Mouse (Mus musculus) kidney, embryonic 15.5 days (tissue): Measurements from ENCODE around the gene Hk1. TPM values are rescaled to one million over a fixed set of nuclear protein-coding genes. Genes with fewer than 3 reads are reported as not detected.

Experiments
- ATAC-seq: fragments of 200-750 bp; cut with Nextera tagmentation; replicated peaks from 2 replicates; pipeline ENCODE4 v1.8.0; 2017; ENCODE audit warnings: moderate TSS enrichment; ENCODE audit not compliant: low FRiP score
- H3K27ac ChIP-seq: fragments of 300-500 bp; sonication (generic); 2 replicates; pipeline ENCODE4 v1.5.1; 2015; ENCODE audit warnings: mild to moderate bottlenecking, inconsistent platforms
- H3K27me3 ChIP-seq: fragments of 300-500 bp; sonication (generic); 2 replicates; pipeline ENCODE4 v1.6.1; 2015; ENCODE audit warnings: inconsistent platforms
- H3K36me3 ChIP-seq: fragments of 300-500 bp; sonication (generic); 2 replicates; pipeline ENCODE4 v1.6.1; 2015; ENCODE audit warnings: inconsistent platforms
- H3K4me1 ChIP-seq: fragments of 300-500 bp; sonication (generic); 2 replicates; pipeline ENCODE4 v1.6.1; 2015; ENCODE audit warnings: inconsistent platforms
- H3K4me2 ChIP-seq: fragments of 300-500 bp; sonication (generic); 2 replicates; pipeline ENCODE4 v1.6.1; 2015; ENCODE audit warnings: moderate library complexity, mild to moderate bottlenecking, inconsistent platforms
- H3K4me3 ChIP-seq: fragments of 300-500 bp; sonication (generic); replicated peaks from 2 replicates; pipeline ENCODE4 v1.5.1; 2015; ENCODE audit warnings: mild to moderate bottlenecking, inconsistent platforms
- H3K9ac ChIP-seq: fragments of 300-500 bp; sonication (generic); 2 replicates; pipeline ENCODE4 v1.6.1; 2015; ENCODE audit warnings: mild to moderate bottlenecking, inconsistent platforms
- H3K9me3 ChIP-seq: fragments of 300-500 bp; sonication (generic); replicated peaks from 2 replicates; pipeline ENCODE4 v1.6.1; 2016; ENCODE audit warnings: inconsistent platforms
- WGBS: fragments of 180-500 bp; shearing (Covaris S2); methylation state at CpG from one replicate; pipeline ENCODE4 v1.1.7; 2015; ENCODE audit warnings: mixed read lengths; 5-methylcytosine and 5-hydroxymethylcytosine counted together
- polyA plus RNA-seq: library from polyadenylated mRNA; unstranded; fragments of >200 nt; fragmentation: Nextera tagmentation; extraction: Ambion mirVana; gene quantifications from 2 replicates; pipeline ENCODE4 v1.2.1, GENCODE M21; 2015

Hk1 gene
- polyA plus RNA-seq, 1 experiment from 2014 or later: 58.5 TPM

DNA sequence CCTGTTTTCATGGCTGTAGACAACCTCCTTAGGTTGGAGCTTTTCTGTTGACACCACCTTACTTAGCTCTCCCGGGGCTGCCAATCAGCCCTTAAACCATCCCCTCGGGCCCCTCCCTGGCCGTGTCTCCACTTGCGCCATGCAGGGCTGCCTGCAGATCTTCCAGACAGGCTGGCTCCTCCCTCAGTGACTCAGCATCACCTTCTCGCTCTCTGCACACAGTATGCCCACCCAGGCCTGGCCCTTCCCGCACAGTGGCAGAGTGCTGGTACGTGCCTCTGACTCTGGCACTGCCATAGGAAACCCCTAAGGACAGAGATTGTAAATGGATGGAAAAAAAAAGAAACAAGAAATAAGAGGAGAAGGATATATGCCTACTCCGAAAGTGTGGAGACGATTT, 96.9 kb downstream of the Hk1 start:
- H3K36me3 ChIP-seq: peaks cover 78% of the 10 kb centered on the region
- no peaks in the 10 kb centered on the region for H3K4me1 ChIP-seq
- H3K9ac ChIP-seq: no peak overlapping the region
- H3K4me3 ChIP-seq: no peak overlapping the region
- no peak for ATAC-seq
- WGBS: 62% methylated on average over 9 of the region's 9 CpGs
- H3K9me3 ChIP-seq: no peaks in the 10 kb centered on the region
- H3K27me3 ChIP-seq: no peaks in the 10 kb centered on the region
- no peak overlapping the region for H3K4me2 ChIP-seq
- H3K27ac ChIP-seq: no peak overlapping the region

DNA sequence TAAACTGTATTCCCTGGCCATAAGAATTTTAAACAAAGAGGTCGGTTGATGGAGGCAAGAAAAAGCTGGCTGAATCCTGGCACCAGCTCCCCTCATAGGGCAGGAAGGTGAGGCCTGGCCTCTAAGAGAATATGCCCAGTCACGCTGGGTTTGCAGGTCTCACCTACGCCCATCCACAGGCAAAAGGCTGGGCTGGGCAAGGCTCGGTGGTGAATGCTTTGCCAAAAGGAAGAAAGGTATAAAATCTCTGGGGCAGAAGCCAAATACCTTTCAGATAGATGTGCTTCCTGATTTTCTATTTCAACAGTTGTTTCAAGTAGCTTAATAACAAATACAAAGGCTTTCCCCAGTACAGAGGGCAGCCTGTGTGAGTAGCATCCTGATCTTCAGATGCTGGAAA, 100.0 kb downstream of the Hk1 start:
- ATAC-seq: no peak
- Histone ChIP-seq H3K4me3 (no peak overlapping the region), H3K27ac (no peak overlapping the region), H3K9me3 (no peaks in the 10 kb centered on the region), H3K27me3 (no peaks in the 10 kb centered on the region), H3K36me3 (peaks cover 64% of the 10 kb centered on the region), H3K4me1 (no peaks in the 10 kb centered on the region), H3K4me2 (no peak overlapping the region), H3K9ac (no peak overlapping the region)
- 88% methylated on average over 4 of the region's 4 CpGs for WGBS

DNA sequence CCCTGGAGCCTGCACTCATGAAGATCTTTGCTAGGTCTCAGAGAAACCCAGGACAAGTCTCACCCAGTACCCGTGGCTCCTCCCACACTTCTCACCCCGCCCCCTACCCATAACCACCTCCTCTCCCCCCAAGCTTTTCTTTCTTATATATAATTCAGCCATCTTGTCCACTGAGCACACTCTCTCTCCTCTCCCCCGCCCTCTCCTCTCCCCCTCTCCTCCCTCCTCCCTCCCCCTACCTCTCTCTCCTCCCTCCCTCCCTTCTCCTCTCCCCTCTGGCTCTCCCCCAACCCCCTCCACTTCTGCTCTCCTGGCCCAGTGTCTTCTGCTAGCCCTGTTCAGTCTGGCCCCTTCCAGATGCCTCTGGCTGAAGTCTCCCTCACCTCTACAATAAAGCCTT, 100.6 kb downstream of the Hk1 start:
- H3K27ac ChIP-seq: no peak overlapping the region
- ATAC-seq: no peak

DNA sequence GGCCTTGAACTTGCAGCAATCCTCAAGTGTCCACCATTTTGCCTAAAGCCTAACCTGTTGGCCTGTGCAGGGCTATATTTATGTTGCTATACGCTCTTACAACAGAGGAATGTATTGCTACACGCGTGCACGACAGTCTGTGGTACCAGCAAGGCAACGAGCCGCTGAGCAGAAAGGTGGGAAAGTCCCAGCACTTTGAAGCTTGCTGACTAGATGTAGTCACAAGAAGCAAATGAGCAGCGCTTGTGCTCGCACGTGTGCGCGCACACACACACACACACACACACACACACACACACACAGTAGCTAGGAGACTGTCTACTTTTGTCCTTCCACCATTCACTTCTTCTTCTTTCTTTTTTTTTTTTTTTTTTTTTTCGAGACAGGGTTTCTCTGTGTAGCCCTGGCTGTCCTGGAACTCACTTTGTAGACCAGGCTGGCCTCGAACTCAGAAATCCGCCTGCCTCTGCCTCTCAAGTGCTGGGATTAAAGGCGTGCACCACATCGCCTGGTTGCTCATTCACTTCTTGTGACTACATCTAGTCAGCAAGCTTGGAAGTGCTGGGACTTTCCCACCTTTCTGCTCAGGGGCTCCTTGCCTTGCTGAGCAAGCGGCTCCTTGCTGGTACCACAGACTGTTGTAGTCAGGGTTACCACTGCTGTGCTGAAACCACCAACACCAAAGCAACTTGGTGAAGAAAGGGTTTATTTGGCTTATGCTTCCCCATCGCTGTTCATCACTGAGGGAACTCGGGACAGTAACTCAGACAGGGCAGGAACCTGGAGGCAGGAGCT, 102.0 kb downstream of the Hk1 start:
- no peak for ATAC-seq
- H3K36me3 ChIP-seq: peaks cover 64% of the 10 kb centered on the region
- WGBS: 94% methylated on average over 18 of the region's 19 CpGs

More for the DNA sequence above, 100.6 kb downstream of the Hk1 start:
- Histone ChIP-seq H3K27me3 (no peaks in the 10 kb centered on the region), H3K36me3 (peaks cover 64% of the 10 kb centered on the region), H3K4me3 (no peak overlapping the region), H3K4me1 (no peaks in the 10 kb centered on the region), H3K9me3 (no peaks in the 10 kb centered on the region), H3K9ac (no peak overlapping the region), H3K4me2 (no peak overlapping the region)
- 69% methylated on average over 3 of the region's 3 CpGs for WGBS

DNA sequence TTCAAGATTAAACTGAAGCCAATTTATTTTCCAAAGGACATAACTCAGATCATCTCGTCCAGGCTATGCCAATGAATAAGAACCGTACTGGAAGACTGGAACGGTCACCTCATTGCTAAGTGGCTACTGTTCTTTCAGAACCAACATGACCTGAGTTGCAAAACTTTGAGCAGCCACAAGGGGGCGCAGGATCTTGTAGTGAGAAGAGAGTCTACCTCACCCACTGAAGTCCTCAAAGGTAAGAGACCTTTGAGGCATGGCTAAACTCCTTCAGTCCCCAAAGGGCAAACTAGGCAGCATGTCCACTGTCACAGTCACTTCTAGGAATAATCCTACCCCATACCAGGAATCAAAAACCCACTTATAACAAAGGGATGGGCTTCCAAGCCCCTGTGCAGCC, 104.5 kb downstream of the Hk1 start:
- no peak overlapping the region for H3K4me3 ChIP-seq
- WGBS: 34% methylated on average over 4 of the region's 4 CpGs
- no peak overlapping the region for H3K9ac ChIP-seq
- no peak for ATAC-seq
- H3K36me3 ChIP-seq: peaks cover 64% of the 10 kb centered on the region
- H3K4me2 ChIP-seq: no peak overlapping the region
- H3K27ac ChIP-seq: no peak overlapping the region
- H3K27me3 ChIP-seq: no peaks in the 10 kb centered on the region
- H3K9me3 ChIP-seq: no peaks in the 10 kb centered on the region
- no peaks in the 10 kb centered on the region for H3K4me1 ChIP-seq

More for the DNA sequence above, 102.0 kb downstream of the Hk1 start:
- H3K9ac ChIP-seq: no peak overlapping the region
- no peaks in the 10 kb centered on the region for H3K27me3 ChIP-seq
- H3K4me3 ChIP-seq: no peak overlapping the region
- H3K4me1 ChIP-seq: no peaks in the 10 kb centered on the region
- no peaks in the 10 kb centered on the region for H3K9me3 ChIP-seq
- no peak overlapping the region for H3K4me2 ChIP-seq
- no peak overlapping the region for H3K27ac ChIP-seq

DNA sequence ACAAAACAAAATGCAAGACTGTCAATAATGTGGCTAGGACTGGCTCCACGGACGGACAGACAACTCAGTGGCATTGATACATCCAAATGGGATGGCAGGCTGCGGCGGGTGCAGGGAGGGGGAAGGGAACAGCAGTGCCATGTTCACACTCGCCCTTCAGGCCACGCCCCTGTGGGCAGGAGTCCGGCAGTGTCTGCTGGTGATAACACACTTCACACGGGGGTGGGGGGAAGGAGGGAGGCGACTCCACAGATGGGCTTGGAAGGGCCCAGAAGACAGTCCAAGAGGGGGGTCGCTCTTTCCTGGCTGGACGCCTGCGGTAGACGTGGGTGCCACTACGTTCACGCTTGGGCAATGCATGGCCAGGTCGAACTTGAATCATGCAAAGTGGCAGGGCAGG, 110.4 kb downstream of the Hk1 start:
- ATAC-seq: no peak

DNA sequence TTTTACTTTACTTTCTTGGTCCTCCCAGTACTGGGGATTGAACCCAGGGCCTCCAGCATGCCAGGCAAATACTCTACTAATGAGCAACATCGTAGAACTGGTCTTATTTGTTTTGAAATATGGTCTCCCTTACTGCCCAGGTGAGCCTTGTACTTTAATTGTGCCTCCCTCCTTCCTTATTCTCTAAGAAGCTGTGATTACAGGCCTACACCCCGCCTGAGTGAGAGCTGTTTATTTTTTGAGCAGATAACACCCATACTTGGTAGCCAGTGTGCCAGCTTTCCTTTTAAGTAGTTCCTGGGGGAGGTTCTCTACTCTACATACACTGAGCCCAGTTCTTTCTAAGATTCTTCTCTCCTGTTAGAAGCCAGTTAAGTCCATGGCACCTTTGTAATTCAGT, 115.4 kb downstream of the Hk1 start:
- Histone ChIP-seq H3K27ac (no peak overlapping the region), H3K9ac (no peak overlapping the region)
- ATAC-seq: no peak

More for the DNA sequence above, 110.4 kb downstream of the Hk1 start:
- Histone ChIP-seq H3K4me3 (no peak overlapping the region), H3K27ac (no peak overlapping the region), H3K36me3 (peaks cover 61% of the 10 kb centered on the region), H3K9me3 (no peaks in the 10 kb centered on the region), H3K4me2 (no peak overlapping the region), H3K4me1 (no peaks in the 10 kb centered on the region), H3K27me3 (no peaks in the 10 kb centered on the region), H3K9ac (no peak overlapping the region)
- WGBS: 79% methylated on average over 16 of the region's 16 CpGs

DNA sequence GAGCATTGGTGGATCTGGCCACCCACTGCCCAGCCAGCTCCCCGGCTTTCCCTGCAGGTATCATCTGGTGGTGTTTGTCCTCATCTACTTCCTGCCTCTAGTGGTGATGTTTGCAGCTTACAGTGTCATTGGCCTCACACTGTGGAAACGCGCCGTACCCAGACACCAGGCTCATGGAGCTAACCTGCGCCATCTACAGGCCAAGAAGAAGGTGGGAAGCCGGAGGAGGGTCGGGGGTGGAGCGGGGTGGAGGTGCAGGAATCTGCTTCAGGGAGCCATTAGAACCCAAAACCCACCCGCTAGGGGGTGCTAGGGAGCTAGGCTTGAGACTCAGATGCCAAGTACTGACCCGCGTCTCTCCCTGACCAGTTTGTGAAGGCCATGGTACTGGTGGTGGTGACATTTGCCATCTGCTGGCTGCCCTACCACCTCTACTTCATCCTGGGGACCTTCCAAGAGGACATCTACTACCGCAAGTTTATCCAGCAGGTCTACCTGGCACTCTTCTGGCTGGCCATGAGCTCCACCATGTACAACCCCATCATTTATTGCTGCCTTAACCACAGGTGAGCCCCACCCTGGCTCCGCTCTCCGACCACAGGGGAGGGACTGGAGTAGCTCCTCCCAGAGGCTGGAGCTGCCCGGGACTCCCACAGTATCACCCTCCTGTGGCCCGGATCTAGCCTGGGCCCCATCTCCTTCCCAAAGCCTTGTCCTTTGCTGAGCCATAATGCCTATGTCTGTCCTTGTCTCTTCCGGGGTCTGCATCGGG, 118.4 kb downstream of the Hk1 start:
- Histone ChIP-seq H3K36me3 (no peaks in the 10 kb centered on the region), H3K27me3 (no peaks in the 10 kb centered on the region), H3K9ac (no peak overlapping the region), H3K4me3 (no peak overlapping the region), H3K4me2 (no peak overlapping the region), H3K27ac (no peak overlapping the region), H3K9me3 (no peaks in the 10 kb centered on the region), H3K4me1 (peaks cover 8% of the 10 kb centered on the region)
- peak; percentile 75 for ATAC-seq
- WGBS: 15% methylated on average over 18 of the region's 18 CpGs

More for the DNA sequence above, 115.4 kb downstream of the Hk1 start:
- H3K36me3 ChIP-seq: peaks cover 13% of the 10 kb centered on the region
- 50% methylated on average over 2 of the region's 2 CpGs for WGBS
- no peaks in the 10 kb centered on the region for H3K9me3 ChIP-seq
- H3K4me3 ChIP-seq: no peak overlapping the region
- H3K4me2 ChIP-seq: no peak overlapping the region
- no peaks in the 10 kb centered on the region for H3K27me3 ChIP-seq
- peaks cover 8% of the 10 kb centered on the region for H3K4me1 ChIP-seq

DNA sequence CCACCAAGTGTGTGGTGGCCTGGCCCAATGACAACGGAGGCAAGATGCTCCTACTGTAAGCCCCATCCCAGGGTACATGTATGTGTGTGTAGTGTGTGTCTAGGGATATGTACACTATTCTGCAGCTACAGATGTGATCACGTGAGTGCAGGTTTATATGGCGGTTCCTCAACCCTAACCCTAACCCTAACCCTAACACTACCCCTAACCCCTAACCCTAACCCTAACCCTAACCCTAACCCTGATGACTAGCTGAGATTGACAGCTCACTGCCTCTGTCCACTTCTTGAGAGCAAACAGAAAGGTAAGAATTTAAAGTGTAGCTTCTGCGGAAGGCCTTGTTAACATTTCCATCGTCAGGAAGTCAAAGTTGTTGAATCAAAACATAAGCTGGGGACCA, 121.4 kb downstream of the Hk1 start:
- Histone ChIP-seq H3K36me3 (no peaks in the 10 kb centered on the region), H3K27ac (no peak overlapping the region), H3K9ac (no peak overlapping the region), H3K4me3 (no peak overlapping the region), H3K27me3 (no peaks in the 10 kb centered on the region), H3K4me1 (peaks cover 8% of the 10 kb centered on the region), H3K9me3 (no peaks in the 10 kb centered on the region), H3K4me2 (no peak overlapping the region)
- WGBS: 90% methylated on average over 5 of the region's 5 CpGs
- ATAC-seq: no peak

DNA sequence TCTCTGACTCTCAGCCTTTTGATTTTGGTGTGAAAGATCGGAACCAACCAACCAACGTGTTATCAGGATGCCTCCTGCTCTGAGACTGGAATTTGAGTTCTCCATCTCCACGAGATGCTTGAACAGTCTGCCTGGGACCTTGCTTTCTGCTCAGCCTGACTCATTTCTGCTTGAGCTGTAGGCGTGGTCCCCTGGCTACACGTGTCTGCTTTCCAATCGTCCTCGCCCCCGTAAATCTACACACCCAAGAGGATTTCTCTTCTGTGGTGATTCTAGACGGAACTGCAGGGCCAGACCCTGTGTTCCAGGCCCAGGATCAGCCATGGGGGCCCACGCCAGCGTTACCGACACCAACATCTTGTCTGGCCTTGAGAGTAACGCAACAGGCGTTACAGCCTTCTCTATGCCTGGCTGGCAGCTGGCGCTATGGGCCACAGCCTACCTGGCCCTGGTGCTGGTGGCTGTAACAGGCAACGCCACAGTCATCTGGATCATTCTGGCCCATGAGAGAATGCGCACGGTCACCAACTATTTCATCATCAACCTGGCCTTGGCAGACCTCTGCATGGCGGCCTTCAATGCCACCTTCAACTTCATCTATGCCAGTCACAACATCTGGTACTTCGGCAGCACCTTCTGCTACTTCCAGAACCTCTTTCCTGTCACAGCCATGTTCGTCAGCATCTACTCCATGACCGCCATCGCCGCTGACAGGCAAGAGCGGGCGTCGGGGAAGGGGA, 127.0 kb downstream of the Hk1 start:
- ATAC-seq: no peak
- peaks cover 7% of the 10 kb centered on the region for H3K4me1 ChIP-seq
- no peaks in the 10 kb centered on the region for H3K9me3 ChIP-seq
- no peaks in the 10 kb centered on the region for H3K27me3 ChIP-seq
- WGBS: 82% methylated on average over 27 of the region's 27 CpGs
- no peak overlapping the region for H3K27ac ChIP-seq
- H3K4me2 ChIP-seq: no peak overlapping the region
- H3K36me3 ChIP-seq: no peaks in the 10 kb centered on the region
- no peak overlapping the region for H3K9ac ChIP-seq
- no peak overlapping the region for H3K4me3 ChIP-seq

DNA sequence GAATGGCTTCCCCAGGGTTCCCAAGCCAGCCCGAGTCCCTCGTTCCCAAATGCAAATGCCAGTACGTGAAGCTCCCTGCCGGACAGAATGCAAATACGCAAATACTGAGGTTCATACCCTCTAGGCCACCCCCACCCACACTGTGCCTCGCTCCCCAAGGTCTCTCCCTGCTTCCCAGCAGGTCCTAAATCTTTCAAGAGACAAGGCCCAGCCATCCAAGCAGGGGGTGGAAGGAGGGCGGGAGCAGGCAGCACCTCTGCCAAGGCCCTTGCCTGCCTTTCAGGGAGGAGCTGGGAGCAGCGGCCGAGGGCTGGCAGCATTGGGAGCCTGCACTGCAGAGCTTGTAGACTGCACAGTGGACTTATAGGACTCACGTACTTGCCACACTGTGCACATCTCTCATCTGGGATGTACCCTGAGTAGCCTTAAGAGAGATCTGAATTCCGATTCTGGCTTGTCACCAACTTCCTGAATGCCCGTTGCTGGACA, 127.7 kb downstream of the Hk1 start, which contains the start of gene Tacr2:
TSS of gene Tacr2 (plus strand) at position 439 of the 489 bp plus-strand sequence.
- Histone ChIP-seq H3K4me3 (no peak within 1 kb of the TSS), H3K4me1 (peaks cover 13% of the 10 kb centered on the region)

More for the DNA sequence above, 127.7 kb downstream of the Hk1 start, which contains the start of gene Tacr2:
- no peaks in the 10 kb centered on the region for H3K27me3 ChIP-seq
- no peak for ATAC-seq
- no peaks in the 10 kb centered on the region for H3K9me3 ChIP-seq
- H3K27ac ChIP-seq: no peak within 1 kb of the TSS
- H3K9ac ChIP-seq: no peak within 1 kb of the TSS
- 51% methylated on average over 12 of the region's 12 CpGs for WGBS
- H3K4me2 ChIP-seq: no peak within 1 kb of the TSS
- H3K36me3 ChIP-seq: no peaks in the 10 kb centered on the region
